Mouse (Mus musculus) layer of hippocampus, postnatal 14 days (tissue): ENCODE measurements around the gene Fibcd1. TPM values are rescaled to one million over a fixed set of nuclear protein-coding genes. Genes with fewer than 3 reads are reported as not detected.

Experiments used
- DNase-seq, 2 experiments: peaks; one replicate each; pipeline ENCODE4 v3.0.0; 2021 to 2022; ENCODE audit warnings: low spot score in 2 of 2, mixed read lengths in 1 of 2
- long read RNA-seq, 2 experiments: library from polyadenylated mRNA; stranded (forward); transcript quantifications; one replicate each; pipeline ENCODE4 v2.0.0; 2021
- total RNA-seq, 2 experiments: library from RNA; stranded (reverse); gene quantifications; 2 replicates each; pipeline ENCODE4 v1.2.3; 2021

Gene Fibcd1
- total RNA-seq, result 100 to 1,000 TPM; 111 to 117 TPM
- long read RNA-seq, experiment 1, full-length matches to known transcripts, result 20 of 60 reads
- long read RNA-seq, experiment 1, partial matches to known transcripts, result 3 of 60 reads
- long read RNA-seq, experiment 1, other reads (novel, unspliced or antisense), result 37 of 60 reads
- long read RNA-seq, experiment 2, full-length matches to known transcripts, result 21 of 91 reads
- long read RNA-seq, experiment 2, partial matches to known transcripts, result 1 of 91 reads
- long read RNA-seq, experiment 2, other reads (novel, unspliced or antisense), result 69 of 91 reads

GRCm38 (mm10) chr2:31845896-31846691, at the start of gene Fibcd1:
TSS of gene Fibcd1 (minus strand) at chr2:31846005.
- DNase-seq, result peak in 1 of 2 experiments; percentile 24

- no peak for DNase-seq
Observed at GRCm38 (mm10) chr2:31894221-31894870, 48.5 kb upstream of the Fibcd1 start.

- DNase-seq, result no peak
Observed at GRCm38 (mm10) chr2:31893110-31893669, 47.4 kb upstream of the Fibcd1 start.

- no peak for DNase-seq
Observed at GRCm38 (mm10) chr2:31891219-31891618, 45.4 kb upstream of the Fibcd1 start.

GRCm38 (mm10) chr2:31888871-31889270, 43.1 kb upstream of the Fibcd1 start:
- DNase-seq, result no peak

GRCm38 (mm10) chr2:31887030-31887429, 41.2 kb upstream of the Fibcd1 start, which contains the start of gene Lamc3:
TSS of gene Lamc3 (plus strand) at chr2:31887291.
- no peak for DNase-seq

- DNase-seq, result peak; percentile 50 to 58
Observed at GRCm38 (mm10) chr2:31884806-31885205, 39.0 kb upstream of the Fibcd1 start.

- no peak for DNase-seq
Observed at GRCm38 (mm10) chr2:31883061-31883460, 37.3 kb upstream of the Fibcd1 start.

- DNase-seq, result no peak
Observed at GRCm38 (mm10) chr2:31880868-31881267, 35.1 kb upstream of the Fibcd1 start.

GRCm38 (mm10) chr2:31878610-31879009, 32.8 kb upstream of the Fibcd1 start:
- DNase-seq, result no peak

GRCm38 (mm10) chr2:31876446-31876845, 30.6 kb upstream of the Fibcd1 start:
- peak in 1 of 2 experiments; percentile 36 for DNase-seq

- no peak for DNase-seq
Observed at GRCm38 (mm10) chr2:31874290-31874855, 28.6 kb upstream of the Fibcd1 start.

GRCm38 (mm10) chr2:31870683-31871082, 24.9 kb upstream of the Fibcd1 start:
- DNase-seq, result no peak

GRCm38 (mm10) chr2:31869692-31870091, 23.9 kb upstream of the Fibcd1 start:
- no peak for DNase-seq

GRCm38 (mm10) chr2:31868538-31869164, 22.8 kb upstream of the Fibcd1 start:
- DNase-seq, result no peak

- DNase-seq, result no peak
Observed at GRCm38 (mm10) chr2:31867773-31868537, 22.1 kb upstream of the Fibcd1 start.

GRCm38 (mm10) chr2:31865794-31866193, 20.0 kb upstream of the Fibcd1 start:
- no peak for DNase-seq

- no peak for DNase-seq
Observed at GRCm38 (mm10) chr2:31865322-31865721, 19.5 kb upstream of the Fibcd1 start.

GRCm38 (mm10) chr2:31864891-31865290, 19.1 kb upstream of the Fibcd1 start:
- no peak for DNase-seq

- DNase-seq, result no peak
Observed at GRCm38 (mm10) chr2:31863766-31864165, 18.0 kb upstream of the Fibcd1 start.
